In the genomic region with DNA sequence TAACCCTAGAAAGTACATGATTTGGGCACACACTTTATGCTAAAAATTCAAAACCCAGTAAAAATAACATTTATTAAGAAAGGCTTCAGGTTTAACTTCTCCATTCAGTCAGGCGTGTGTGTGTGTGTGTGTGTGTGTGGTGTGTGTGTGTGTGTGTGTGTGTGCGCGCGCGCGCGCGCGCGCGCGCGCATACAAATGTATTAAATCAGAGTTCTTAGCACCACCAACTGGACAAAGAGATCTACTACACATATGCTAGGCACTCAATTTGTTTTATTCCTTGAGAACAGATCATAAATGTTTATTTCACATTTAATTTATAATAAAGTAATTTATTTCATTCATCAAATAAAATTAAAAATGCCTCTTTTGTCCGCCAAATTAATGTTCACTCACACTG, we compare ENCODE assay signal across 11 mouse cellular contexts. TPM values are rescaled to one million over a fixed set of nuclear protein-coding genes. Genes with fewer than 3 reads are reported as not detected.
DNase-seq lines count a peak whose midpoint lies in the region; ATAC-seq lines count a peak whose summit lies in the region.
"Had no signal": no experiment of that assay in that cellular context is flagged by ENCODE, and none has a peak within 500 bp of the region (broad histone marks: within the 10 kb centered on the region; RNA-seq: fewer than 3 reads in every experiment).

No protein-coding gene starts in this region.

- 88% methylated on average over 14 of the region's 14 CpGs for WGBS in liver, embryonic 12.5 days (ENCODE audit: insufficient replicate concordance)

- intact Hi-C loops in left cerebral cortex, postnatal 4 days (cut with DNase I) = loop anchor here (10.0 kb wide), 1 partner anchor 274 kb away; a partner anchor contains a TSS

- no peaks in the 10 kb centered on the region for H3K36me3 ChIP-seq in liver, embryonic 12.5 days
- H3K36me3 ChIP-seq: G1E had no signal

- peaks cover 6% of the 10 kb centered on the region; the same call in 1 of the 2 replicates for H3K4me1 ChIP-seq in liver, embryonic 12.5 days

- no peaks in the 10 kb centered on the region for H3K27me3 ChIP-seq in liver, embryonic 12.5 days (replicated peaks)

- H3K4me2 ChIP-seq in liver, embryonic 12.5 days = no peak overlapping the region

- H3K9me3 ChIP-seq in liver, embryonic 12.5 days (replicated peaks) = no peaks in the 10 kb centered on the region

- no peak overlapping the region for H3K9ac ChIP-seq in liver, embryonic 12.5 days

- no peak for ATAC-seq in liver, embryonic 12.5 days

- peak; percentile 17 for DNase-seq in embryo, embryonic 10 days (ENCODE audit: low spot score)
- DNase-seq in embryo, embryonic 9.5 days (ENCODE audit: extremely low spot score) = no peak
- peak; percentile 25 for DNase-seq in left cerebral cortex, adult 11 months (ENCODE audit: low spot score)
- DNase-seq in left cerebral cortex, postnatal 4 days = no peak
- DNase-seq in B cell, adult 2 months = peak; percentile 54 to 55
- DNase-seq in embryo, embryonic 11 days = peak; percentile 52
- DNase-seq in gastrocnemius, adult 8-10 months (ENCODE audit: low spot score in 2 of 2) = no peak

- no peak overlapping the region for H3K4me3 ChIP-seq in liver, embryonic 12.5 days
- H3K4me3 ChIP-seq: myocyte had no signal

- no peak overlapping the region for H3K27ac ChIP-seq in liver, embryonic 12.5 days

RNA-seq across cellular contexts. Expression of a gene that starts 45.5 kb away (rescaled TPM):
- total RNA-seq in left cerebral cortex, postnatal 4 days (2021) = 1 to 10 TPM; 1.2 to 1.9 TPM
- 5.4 and 5.5 TPM in 2 replicates for polyA plus RNA-seq in liver, embryonic 12.5 days (2016; fragmentation: Nextera tagmentation; extraction: Ambion mirVana)
- total RNA-seq in gastrocnemius, adult 8-10 months (2022) = not detected
- total RNA-seq: heart, adult 18-20 months had no signal

RNA-seq across cellular contexts. Expression of a gene that starts 45.6 kb away (rescaled TPM):
- total RNA-seq in left cerebral cortex, postnatal 4 days (2021) = 10 to 100 TPM; 42.9 to 45.8 TPM
- polyA plus RNA-seq in liver, embryonic 12.5 days (2016; fragmentation: Nextera tagmentation; extraction: Ambion mirVana) = 41.4 and 43.8 TPM in 2 replicates
- 1 to 10 TPM; 2.2 to 4.1 (median 3.2) TPM for total RNA-seq in gastrocnemius, adult 8-10 months (2022)

Comparison
In these comparisons a context has a peak if more than half of its experiments do, and no peak if none do; other contexts are left out.
1. DNase-seq: peak in embryo, embryonic 10 days (single experiment), left cerebral cortex, adult 11 months (single experiment), B cell, adult 2 months (2 of 2) and embryo, embryonic 11 days (single experiment); none in embryo, embryonic 9.5 days (single experiment), left cerebral cortex, postnatal 4 days (single experiment) and gastrocnemius, adult 8-10 months (0 of 2).
2. RNA of a gene that starts 45.6 kb away (total RNA-seq): 42.9 to 45.8 TPM in left cerebral cortex, postnatal 4 days; 2.2 to 4.1 TPM in gastrocnemius, adult 8-10 months; every median in the first group is over 4 times any median in the second.